Mouse (Mus musculus): ENCODE results near the gene Twistnb. TPM values are rescaled to one million over a fixed set of nuclear protein-coding genes. Genes with fewer than 3 reads are reported as not detected.

The Twistnb gene
- polyA plus RNA-seq, 1 experiment: 32.1 TPM

DNA sequence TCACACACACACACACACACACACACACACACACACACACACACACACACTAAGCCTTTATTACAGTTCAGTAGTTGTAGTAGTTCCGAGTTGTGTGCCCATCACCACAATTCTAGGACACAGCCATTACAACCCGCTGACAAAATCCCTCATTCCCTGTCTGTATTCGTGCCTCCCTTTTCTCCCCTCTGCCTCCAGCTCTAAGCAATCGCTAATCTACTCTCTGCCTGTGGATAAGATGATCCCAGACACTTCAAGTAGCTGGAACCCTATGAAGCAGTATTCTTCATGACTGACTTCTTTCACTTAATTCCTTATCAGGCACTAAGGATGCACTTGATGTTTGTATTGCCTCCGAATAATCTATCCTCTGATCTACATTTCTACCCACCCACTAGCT, 24.4 kb upstream of the Twistnb start:
- no peak overlapping the region for H3K27ac ChIP-seq (ENCODE audit: insufficient read depth, low read length)

DNA sequence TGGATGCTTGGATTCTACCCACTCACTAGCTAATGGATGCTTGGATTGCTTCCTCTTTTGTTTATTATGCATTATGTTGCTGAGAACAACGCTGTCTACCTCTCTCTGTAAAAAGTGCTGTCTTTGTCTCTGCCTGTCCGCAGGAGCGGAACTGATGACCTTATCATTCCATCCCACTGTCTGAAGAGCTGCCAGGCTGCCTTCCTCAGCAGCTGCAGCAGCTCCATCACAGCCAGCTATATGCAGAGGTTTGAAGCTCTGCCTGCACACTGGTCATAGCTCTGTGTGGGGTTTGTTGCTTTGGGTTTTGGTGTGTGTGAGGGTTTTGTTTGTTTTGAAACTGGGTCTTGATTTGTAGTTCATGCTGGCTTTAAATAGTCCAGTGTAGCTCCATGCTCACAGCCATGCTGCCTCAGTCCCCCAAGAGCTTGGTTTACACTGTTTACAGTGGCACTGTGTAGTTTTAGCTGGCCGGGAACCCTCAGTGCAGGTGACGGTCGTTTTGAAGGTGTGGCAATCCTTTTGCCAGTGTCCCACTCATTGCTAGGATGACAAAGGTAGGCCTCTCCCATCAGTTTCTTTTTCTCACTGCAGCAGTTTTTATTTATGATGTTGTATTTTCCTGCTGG, 23.9 kb upstream of the Twistnb start:
- Histone ChIP-seq H3K9ac (ENCODE audit: low read depth, poor library complexity, severe bottlenecking) (no peak overlapping the region), H3K36me3 (ENCODE audit: control insufficient read depth, insufficient read depth, low read length, poor library complexity, severe bottlenecking) (no peaks in the 10 kb centered on the region), H3K4me3 (ENCODE audit: low read depth, low read length) (no peak overlapping the region), H3K9me3 (replicated peaks; ENCODE audit: control insufficient read depth, insufficient read depth, low read length, poor library complexity, severe bottlenecking) (no peaks in the 10 kb centered on the region), H3K4me1 (ENCODE audit: control insufficient read depth, insufficient read depth, low read length) (no peaks in the 10 kb centered on the region), H3K27me3 (ENCODE audit: control insufficient read depth, insufficient read depth, low read length, poor library complexity, severe bottlenecking) (no peaks in the 10 kb centered on the region), H3K27ac (ENCODE audit: insufficient read depth, low read length) (no peak overlapping the region)
- no peak for TF ChIP-seq CTCF (IDR thresholded peaks at IDR 0.05; ENCODE audit: low read depth, low read length)
- TF ChIP-seq EP300 (IDR thresholded peaks at IDR 0.05; ENCODE audit: insufficient read depth, low read depth, low read length): no peak
- no peak for TF ChIP-seq POLR2A (IDR thresholded peaks at IDR 0.05; ENCODE audit: insufficient read depth, low read length)

More for the DNA sequence above, 24.4 kb upstream of the Twistnb start:
- Histone ChIP-seq H3K27me3 (ENCODE audit: control insufficient read depth, insufficient read depth, low read length, poor library complexity, severe bottlenecking) (no peaks in the 10 kb centered on the region), H3K36me3 (ENCODE audit: control insufficient read depth, insufficient read depth, low read length, poor library complexity, severe bottlenecking) (no peaks in the 10 kb centered on the region), H3K4me1 (ENCODE audit: control insufficient read depth, insufficient read depth, low read length) (no peaks in the 10 kb centered on the region), H3K9ac (ENCODE audit: low read depth, poor library complexity, severe bottlenecking) (no peak overlapping the region), H3K9me3 (replicated peaks; ENCODE audit: control insufficient read depth, insufficient read depth, low read length, poor library complexity, severe bottlenecking) (no peaks in the 10 kb centered on the region), H3K4me3 (ENCODE audit: low read depth, low read length) (no peak overlapping the region)
- TF ChIP-seq POLR2A (IDR thresholded peaks at IDR 0.05; ENCODE audit: insufficient read depth, low read length): no peak
- TF ChIP-seq CTCF (IDR thresholded peaks at IDR 0.05; ENCODE audit: low read depth, low read length): no peak
- no peak for TF ChIP-seq EP300 (IDR thresholded peaks at IDR 0.05; ENCODE audit: insufficient read depth, low read depth, low read length)

- H3K4me1 ChIP-seq (ENCODE audit: control insufficient read depth, insufficient read depth, low read length): no peaks in the 10 kb centered on the region
- no peaks in the 10 kb centered on the region for H3K27me3 ChIP-seq (ENCODE audit: control insufficient read depth, insufficient read depth, low read length, poor library complexity, severe bottlenecking)
- TF ChIP-seq CTCF (IDR thresholded peaks at IDR 0.05; ENCODE audit: low read depth, low read length) (no peak), EP300 (IDR thresholded peaks at IDR 0.05; ENCODE audit: insufficient read depth, low read depth, low read length) (no peak), POLR2A (IDR thresholded peaks at IDR 0.05; ENCODE audit: insufficient read depth, low read length) (no peak)
- H3K27ac ChIP-seq (ENCODE audit: insufficient read depth, low read length): no peak overlapping the region
- no peaks in the 10 kb centered on the region for H3K36me3 ChIP-seq (ENCODE audit: control insufficient read depth, insufficient read depth, low read length, poor library complexity, severe bottlenecking)
- H3K4me3 ChIP-seq (ENCODE audit: low read depth, low read length): no peak overlapping the region
- no peaks in the 10 kb centered on the region for H3K9me3 ChIP-seq (replicated peaks; ENCODE audit: control insufficient read depth, insufficient read depth, low read length, poor library complexity, severe bottlenecking)
- H3K9ac ChIP-seq (ENCODE audit: low read depth, poor library complexity, severe bottlenecking): no peak overlapping the region
These were observed 17.8 kb upstream of the Twistnb start for GRCm38 (mm10) chr12:33411580-33412151.

- Histone ChIP-seq H3K27ac (ENCODE audit: insufficient read depth, low read length) (no peak overlapping the region), H3K4me1 (ENCODE audit: control insufficient read depth, insufficient read depth, low read length) (peaks cover 4% of the 10 kb centered on the region), H3K4me3 (ENCODE audit: low read depth, low read length) (no peak overlapping the region), H3K9ac (ENCODE audit: low read depth, poor library complexity, severe bottlenecking) (no peak overlapping the region), H3K36me3 (ENCODE audit: control insufficient read depth, insufficient read depth, low read length, poor library complexity, severe bottlenecking) (no peaks in the 10 kb centered on the region), H3K9me3 (replicated peaks; ENCODE audit: control insufficient read depth, insufficient read depth, low read length, poor library complexity, severe bottlenecking) (no peaks in the 10 kb centered on the region), H3K27me3 (ENCODE audit: control insufficient read depth, insufficient read depth, low read length, poor library complexity, severe bottlenecking) (no peaks in the 10 kb centered on the region)
- no peak for TF ChIP-seq EP300 (IDR thresholded peaks at IDR 0.05; ENCODE audit: insufficient read depth, low read depth, low read length)
- peak; percentile 52 for TF ChIP-seq CTCF (IDR thresholded peaks at IDR 0.05; ENCODE audit: low read depth, low read length)
These were observed 5.1 kb upstream of the Twistnb start for GRCm38 (mm10) chr12:33424329-33424728.

DNA sequence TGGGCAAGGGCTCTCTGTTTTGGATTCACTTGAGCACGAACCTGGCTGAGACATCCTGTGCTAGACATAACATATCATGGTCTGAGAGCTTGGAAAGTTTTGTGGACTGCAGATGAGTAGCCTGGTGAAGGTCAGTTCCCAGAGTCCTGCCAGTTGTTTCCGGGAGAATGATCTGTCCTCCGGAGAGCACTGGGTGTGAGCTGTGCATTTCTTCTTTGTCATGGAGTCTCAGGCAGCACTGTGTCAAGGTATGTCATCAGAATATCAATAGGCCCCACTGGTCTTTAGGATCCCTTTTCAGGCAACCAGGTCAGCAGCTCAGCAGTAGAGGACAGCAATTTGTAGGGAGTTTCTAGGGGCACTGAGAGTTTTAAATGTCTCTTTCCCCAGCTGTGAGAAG, 2.1 kb upstream of the Twistnb start:
- Histone ChIP-seq H3K27ac (ENCODE audit: insufficient read depth, low read length) (peak overlapping the region; percentile 99), H3K36me3 (ENCODE audit: control insufficient read depth, insufficient read depth, low read length, poor library complexity, severe bottlenecking) (no peaks in the 10 kb centered on the region), H3K4me1 (ENCODE audit: control insufficient read depth, insufficient read depth, low read length) (peaks cover 4% of the 10 kb centered on the region), H3K9ac (ENCODE audit: low read depth, poor library complexity, severe bottlenecking) (no peak overlapping the region), H3K27me3 (ENCODE audit: control insufficient read depth, insufficient read depth, low read length, poor library complexity, severe bottlenecking) (no peaks in the 10 kb centered on the region), H3K4me3 (ENCODE audit: low read depth, low read length) (no peak overlapping the region), H3K9me3 (replicated peaks; ENCODE audit: control insufficient read depth, insufficient read depth, low read length, poor library complexity, severe bottlenecking) (no peaks in the 10 kb centered on the region)
- TF ChIP-seq EP300 (IDR thresholded peaks at IDR 0.05; ENCODE audit: insufficient read depth, low read depth, low read length) (peak; percentile 94), CTCF (IDR thresholded peaks at IDR 0.05; ENCODE audit: low read depth, low read length) (no peak), POLR2A (IDR thresholded peaks at IDR 0.05; ENCODE audit: insufficient read depth, low read length) (no peak)

GRCm38 (mm10) chr12:33427726-33428125, 1.7 kb upstream of the Twistnb start:
- H3K27me3 ChIP-seq (ENCODE audit: control insufficient read depth, insufficient read depth, low read length, poor library complexity, severe bottlenecking): no peaks in the 10 kb centered on the region
- H3K27ac ChIP-seq (ENCODE audit: insufficient read depth, low read length): peak overlapping the region; percentile 99
- H3K9me3 ChIP-seq (replicated peaks; ENCODE audit: control insufficient read depth, insufficient read depth, low read length, poor library complexity, severe bottlenecking): no peaks in the 10 kb centered on the region
- no peaks in the 10 kb centered on the region for H3K36me3 ChIP-seq (ENCODE audit: control insufficient read depth, insufficient read depth, low read length, poor library complexity, severe bottlenecking)
- H3K4me1 ChIP-seq (ENCODE audit: control insufficient read depth, insufficient read depth, low read length): peaks cover 4% of the 10 kb centered on the region
- peak overlapping the region; percentile 41; the same call in 1 of the 2 replicates for H3K9ac ChIP-seq (ENCODE audit: low read depth, poor library complexity, severe bottlenecking)
- H3K4me3 ChIP-seq (ENCODE audit: low read depth, low read length): no peak overlapping the region
- TF ChIP-seq EP300 (IDR thresholded peaks at IDR 0.05; ENCODE audit: insufficient read depth, low read depth, low read length) (no peak), POLR2A (IDR thresholded peaks at IDR 0.05; ENCODE audit: insufficient read depth, low read length) (no peak)

All from ES-Bruce4 (cell line).